Mouse (Mus musculus) erythroblast, embryonic 14.5 days (primary cell): ENCODE data around the gene Mrpl39. TPM values are rescaled to one million over a fixed set of nuclear protein-coding genes. Genes with fewer than 3 reads are reported as not detected.

Experiments used
- H3K27me3 ChIP-seq: 2 replicates; pipeline ENCODE4 v1.6.1; 2012; ENCODE audit warnings: inconsistent platforms; ENCODE audit not compliant: control insufficient read depth
- H3K36me3 ChIP-seq: 2 replicates; pipeline ENCODE4 v1.6.1; 2012; ENCODE audit warnings: mild to moderate bottlenecking, inconsistent platforms; ENCODE audit not compliant: control insufficient read depth
- H3K4me1 ChIP-seq: 2 replicates; pipeline ENCODE4 v1.6.1; 2012; ENCODE audit warnings: inconsistent platforms; ENCODE audit not compliant: control insufficient read depth
- H3K4me3 ChIP-seq: replicated peaks from 2 replicates; pipeline ENCODE3; 2012; ENCODE audit warnings: moderate library complexity, mild to moderate bottlenecking, inconsistent platforms
- H3K9me3 ChIP-seq: 2 replicates; pipeline ENCODE4 v1.6.1; 2012; ENCODE audit warnings: low read length, inconsistent platforms, mixed read lengths; ENCODE audit not compliant: control insufficient read depth
- GATA1 ChIP-seq: IDR thresholded peaks from 2 replicates; pipeline ENCODE4 v1.6.1; 2012; ENCODE audit warnings: low read length, inconsistent platforms, mixed read lengths
- TAL1 ChIP-seq: IDR thresholded peaks from 3 replicates; pipeline ENCODE4 v1.6.1; 2012; ENCODE audit warnings: low read length, inconsistent platforms, mixed read lengths
- polyA plus RNA-seq: library from polyadenylated mRNA; stranded (reverse); fragments of >175 nt; gene quantifications from 2 replicates; pipeline ENCODE4 v1.2.3, GENCODE M21; 2012

The Mrpl39 gene
- polyA plus RNA-seq, 1 experiment, result 14.3 TPM

DNA sequence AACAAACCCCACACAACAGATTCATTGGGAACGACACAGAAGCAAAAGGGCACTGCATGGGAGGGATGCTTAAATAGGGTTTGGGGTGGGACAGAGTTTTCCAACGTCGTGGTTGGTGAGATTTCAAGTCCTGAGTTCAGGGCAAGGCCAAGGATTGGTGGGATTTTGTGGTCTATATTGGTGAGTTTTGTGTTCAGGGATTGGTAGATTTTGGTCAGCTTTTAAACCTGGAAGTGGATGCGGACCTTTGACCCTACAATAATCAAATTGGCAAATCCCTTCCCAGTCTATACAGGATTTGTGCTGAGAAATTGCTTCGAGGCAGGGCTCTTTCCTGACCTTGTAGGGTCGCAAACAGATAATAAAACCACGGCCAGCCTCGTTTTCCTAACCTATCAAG, 32.4 kb upstream of the Mrpl39 start:
- Histone ChIP-seq H3K36me3 (no peaks in the 10 kb centered on the region), H3K4me3 (no peak overlapping the region), H3K4me1 (no peaks in the 10 kb centered on the region), H3K27me3 (peaks cover 6% of the 10 kb centered on the region), H3K9me3 (no peaks in the 10 kb centered on the region)
- TF ChIP-seq GATA1 (no peak), TAL1 (no peak)

DNA sequence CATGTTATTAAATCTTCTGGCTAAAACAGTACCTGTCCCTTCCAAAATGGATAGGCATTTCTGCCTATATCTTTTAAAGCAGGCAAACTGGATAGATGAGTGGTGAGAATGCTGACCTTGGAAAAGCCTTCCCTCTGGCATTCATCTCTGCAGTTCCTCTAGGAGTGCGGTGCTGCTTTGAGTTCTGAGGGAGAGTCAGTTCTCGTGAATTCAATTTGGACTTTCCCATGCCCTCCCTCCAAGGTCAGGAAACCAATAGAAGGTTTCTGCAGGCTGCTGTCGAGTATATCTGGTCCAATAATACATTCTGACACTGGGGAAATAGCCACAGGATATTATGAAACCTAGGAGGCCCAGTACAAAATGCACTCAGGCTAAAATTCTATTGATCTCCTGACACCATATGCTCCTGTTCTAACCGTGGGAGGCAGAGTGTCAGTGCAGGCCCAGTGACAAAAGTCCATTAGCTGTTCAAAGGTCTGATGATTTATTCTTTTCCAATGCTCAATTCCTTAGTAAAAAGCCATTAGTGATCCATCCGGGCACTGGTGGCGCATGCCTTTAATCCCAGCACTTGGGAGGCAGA, 10.3 kb upstream of the Mrpl39 start:
- no peaks in the 10 kb centered on the region for H3K9me3 ChIP-seq
- H3K4me1 ChIP-seq, result no peaks in the 10 kb centered on the region
- H3K36me3 ChIP-seq, result no peaks in the 10 kb centered on the region
- H3K4me3 ChIP-seq, result no peak overlapping the region
- H3K27me3 ChIP-seq, result no peaks in the 10 kb centered on the region
- TF ChIP-seq GATA1, result no peak
- no peak for TF ChIP-seq TAL1

DNA sequence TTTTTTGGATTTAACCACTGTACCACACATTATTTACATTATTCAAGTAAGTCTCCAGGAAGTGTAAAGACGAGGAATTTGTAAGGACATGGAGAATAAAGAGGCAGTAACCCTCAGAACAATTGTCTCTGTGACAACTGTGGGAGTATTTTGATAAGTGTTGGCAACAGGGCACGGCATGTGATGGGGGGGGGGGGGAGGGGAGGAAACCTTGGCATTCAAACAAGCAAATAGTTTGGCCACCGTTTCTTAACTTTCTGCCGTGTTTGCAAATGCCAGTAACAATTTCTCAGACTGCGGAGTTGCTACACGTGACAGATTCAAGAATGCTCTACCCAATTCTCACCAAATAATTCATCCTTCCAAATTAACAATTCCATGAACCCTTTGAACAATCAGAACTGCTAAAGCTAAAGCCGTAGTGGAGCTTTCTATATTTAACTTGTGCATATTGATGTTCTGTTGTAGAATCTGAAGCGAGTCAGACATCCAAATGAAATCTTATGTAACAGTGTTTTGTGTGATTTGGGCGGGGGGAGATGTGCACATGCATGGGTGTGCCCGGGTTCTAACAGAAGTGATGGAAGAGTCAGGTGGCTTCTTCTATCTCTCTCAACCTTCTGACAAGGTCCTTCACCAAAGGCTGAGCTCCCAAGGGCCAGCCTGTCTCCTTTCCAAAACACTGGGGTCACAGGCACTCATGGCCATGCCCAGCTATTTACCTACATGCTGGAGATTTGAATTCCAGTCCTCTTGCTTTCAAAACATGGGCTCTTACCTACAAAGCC, 9.4 kb upstream of the Mrpl39 start:
- Histone ChIP-seq H3K9me3 (no peaks in the 10 kb centered on the region), H3K27me3 (no peaks in the 10 kb centered on the region), H3K4me3 (no peak overlapping the region), H3K36me3 (no peaks in the 10 kb centered on the region), H3K4me1 (no peaks in the 10 kb centered on the region)
- no peak for TF ChIP-seq GATA1
- TF ChIP-seq TAL1, result no peak

DNA sequence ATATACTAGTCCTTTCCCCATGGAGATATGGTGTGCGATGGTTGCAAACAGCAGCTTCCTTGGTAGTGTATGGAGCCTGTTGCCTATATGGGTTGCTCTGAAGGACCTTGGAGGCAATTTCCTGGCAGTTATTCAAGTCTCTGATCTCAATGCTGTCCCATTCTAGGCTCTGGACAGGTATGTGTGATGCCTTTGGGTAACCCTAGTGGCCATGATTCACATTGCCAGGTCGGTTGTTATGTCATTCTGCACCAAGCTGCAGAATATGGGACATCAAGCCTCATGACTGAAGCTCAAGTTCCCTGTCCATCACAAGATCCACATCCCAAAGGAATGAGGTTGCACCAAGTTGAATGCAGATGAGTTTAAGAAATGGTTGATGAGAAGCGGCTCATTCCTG, 1.8 kb upstream of the Mrpl39 start:
- Histone ChIP-seq H3K36me3 (peaks cover 4% of the 10 kb centered on the region; the same call in 1 of the 2 replicates), H3K27me3 (no peaks in the 10 kb centered on the region), H3K4me3 (no peak overlapping the region), H3K9me3 (no peaks in the 10 kb centered on the region), H3K4me1 (peaks cover 20% of the 10 kb centered on the region)
- no peak for TF ChIP-seq GATA1
- TF ChIP-seq TAL1, result no peak

DNA sequence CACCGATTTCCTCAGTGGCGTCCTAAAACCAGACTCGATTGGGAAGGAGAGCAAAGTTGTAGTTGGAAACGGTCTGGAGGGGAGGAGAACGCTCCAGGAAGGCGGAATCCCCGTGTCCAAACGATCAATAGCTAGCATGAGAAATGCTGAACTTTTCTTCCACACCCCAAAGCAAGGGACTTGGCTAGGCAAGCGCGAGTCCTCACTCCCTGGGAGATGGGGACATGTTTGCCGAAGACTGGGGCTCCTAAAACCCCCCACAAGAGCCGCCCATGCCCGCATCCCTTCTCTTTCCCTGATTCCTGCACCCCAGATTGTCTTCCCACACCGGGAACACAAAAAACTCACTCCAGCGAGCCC, 756 bp downstream of the Mrpl39 start:
- H3K9me3 ChIP-seq, result no peaks in the 10 kb centered on the region
- peaks cover 20% of the 10 kb centered on the region for H3K4me1 ChIP-seq
- no peaks in the 10 kb centered on the region for H3K27me3 ChIP-seq
- peaks cover 24% of the 10 kb centered on the region for H3K36me3 ChIP-seq
- H3K4me3 ChIP-seq, result peak overlapping the region; percentile 69
- TF ChIP-seq TAL1, result no peak

DNA sequence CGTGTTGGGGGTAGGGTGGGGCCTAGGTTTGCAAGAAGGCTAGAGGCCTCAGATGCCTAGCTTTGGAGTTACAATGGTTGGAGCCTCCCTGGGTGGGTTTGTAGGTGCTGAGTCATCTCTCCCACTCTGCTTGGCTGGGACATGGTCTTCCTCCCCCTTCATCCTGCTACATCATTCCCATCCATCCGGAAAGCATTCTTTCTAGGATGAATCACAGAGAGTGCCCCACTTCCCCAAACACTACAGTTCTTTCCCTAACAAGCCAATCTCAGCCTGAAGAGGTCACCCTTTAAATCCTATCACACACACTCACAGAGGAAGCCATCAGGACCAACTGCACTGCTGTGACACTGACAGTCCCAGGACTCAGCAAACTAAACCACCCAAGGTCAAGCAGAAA, 14.9 kb downstream of the Mrpl39 start:
- Histone ChIP-seq H3K9me3 (no peaks in the 10 kb centered on the region), H3K36me3 (peaks cover 54% of the 10 kb centered on the region), H3K27me3 (no peaks in the 10 kb centered on the region), H3K4me3 (no peak overlapping the region), H3K4me1 (no peaks in the 10 kb centered on the region)
- TF ChIP-seq TAL1 (no peak), GATA1 (no peak)

DNA sequence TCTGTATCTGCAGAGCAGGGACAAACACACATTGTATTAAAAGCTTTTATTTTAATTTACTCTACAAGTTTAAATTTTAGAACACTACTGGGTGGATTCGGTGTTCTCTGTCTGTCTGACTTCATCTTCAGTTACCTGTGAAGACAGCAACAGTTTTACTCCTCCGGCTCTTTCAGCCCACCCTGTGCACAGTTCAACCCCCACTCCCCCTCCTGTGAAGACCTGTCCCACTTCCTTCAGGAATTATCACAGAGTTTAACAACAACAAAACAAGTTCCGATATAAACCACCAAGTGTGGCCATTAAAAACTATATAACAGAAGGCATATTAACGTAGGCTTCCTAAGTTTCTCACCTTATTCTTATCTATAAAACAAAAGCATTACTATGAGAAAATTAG, 17.3 kb downstream of the Mrpl39 start:
- TF ChIP-seq GATA1 (no peak), TAL1 (no peak)
- Histone ChIP-seq H3K27me3 (no peaks in the 10 kb centered on the region), H3K9me3 (no peaks in the 10 kb centered on the region), H3K4me3 (no peak overlapping the region), H3K36me3 (peaks cover 33% of the 10 kb centered on the region), H3K4me1 (no peaks in the 10 kb centered on the region)

DNA sequence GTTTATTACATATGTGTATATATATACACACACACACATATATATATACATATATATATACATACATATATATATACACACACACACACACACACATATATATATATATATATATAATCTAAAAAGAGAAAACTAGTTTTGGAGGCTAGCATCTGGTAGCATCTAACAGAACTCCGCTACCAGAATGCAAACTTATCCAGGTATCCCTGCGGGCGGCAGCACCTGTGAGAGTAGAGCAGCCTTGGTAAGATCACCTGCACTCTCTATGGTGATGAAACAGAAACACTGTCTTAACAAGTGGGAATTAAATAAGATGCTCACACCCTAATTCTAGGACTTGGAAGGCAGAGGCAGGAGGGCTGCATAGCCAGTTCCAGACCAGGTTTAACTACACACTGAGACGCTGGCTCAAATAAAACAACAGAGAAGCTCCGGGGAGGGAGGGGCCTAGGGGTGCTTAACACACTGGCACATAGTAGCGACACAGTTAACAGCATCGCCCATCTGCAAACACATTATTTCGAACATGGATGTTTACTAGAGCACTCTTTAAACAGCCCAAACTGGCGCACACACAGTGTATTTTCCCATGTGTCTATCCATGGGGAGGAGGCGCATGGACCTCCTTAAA, 17.8 kb downstream of the Mrpl39 start:
- TF ChIP-seq GATA1 (no peak), TAL1 (no peak)
- H3K4me1 ChIP-seq, result no peaks in the 10 kb centered on the region
- no peaks in the 10 kb centered on the region for H3K9me3 ChIP-seq
- H3K4me3 ChIP-seq, result no peak overlapping the region
- H3K27me3 ChIP-seq, result no peaks in the 10 kb centered on the region
- peaks cover 28% of the 10 kb centered on the region for H3K36me3 ChIP-seq

DNA sequence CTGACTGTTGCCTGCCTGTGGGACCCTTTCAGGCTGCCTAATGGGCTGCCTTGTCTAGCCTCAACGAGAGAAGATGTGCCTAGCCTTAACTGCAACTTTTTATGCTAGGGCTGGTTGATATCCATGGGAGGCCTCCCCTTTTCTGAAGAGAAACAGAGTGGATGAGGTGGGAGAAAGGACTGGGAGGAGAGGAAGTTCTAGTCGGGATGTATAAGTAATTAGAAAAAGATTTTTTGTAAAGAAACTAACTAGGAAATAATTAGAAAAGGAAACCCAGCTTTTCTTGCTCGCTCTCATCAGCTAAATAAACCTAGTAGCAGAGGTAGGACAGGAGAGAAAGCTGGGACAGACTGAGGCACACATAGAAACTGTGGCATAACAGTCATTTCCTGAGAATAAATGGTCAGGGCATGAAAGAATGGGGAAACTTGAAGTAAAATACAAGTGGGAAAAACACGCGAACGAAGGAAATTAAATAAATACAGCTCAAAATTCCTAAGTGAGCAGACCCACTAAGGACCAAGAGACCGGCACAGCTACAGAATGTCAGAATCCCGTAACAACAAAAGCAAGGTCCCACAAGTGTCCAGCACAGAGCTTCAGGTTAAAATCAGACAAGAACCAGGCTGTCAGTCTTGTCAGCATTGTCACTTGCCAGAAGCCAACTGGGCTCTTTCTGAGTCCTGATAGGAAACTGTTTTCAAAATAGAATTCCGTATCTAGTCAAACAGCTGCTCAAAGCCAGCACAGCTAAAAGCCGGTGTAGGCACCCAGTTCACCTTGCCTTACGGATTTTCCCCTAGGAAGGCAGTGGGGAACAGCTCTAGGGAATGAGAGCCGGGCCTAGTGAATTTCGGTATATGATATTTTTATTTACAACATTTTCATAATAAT, 18.6 kb downstream of the Mrpl39 start:
- H3K4me3 ChIP-seq, result no peak overlapping the region
- no peaks in the 10 kb centered on the region for H3K27me3 ChIP-seq
- TF ChIP-seq GATA1 (no peak), TAL1 (no peak)
- no peaks in the 10 kb centered on the region for H3K9me3 ChIP-seq
- no peaks in the 10 kb centered on the region for H3K4me1 ChIP-seq
- peaks cover 22% of the 10 kb centered on the region for H3K36me3 ChIP-seq
